Mouse (Mus musculus): ENCODE measurements around the gene Cmip. TPM values are rescaled to one million over a fixed set of nuclear protein-coding genes. Genes with fewer than 3 reads are reported as not detected.

Cmip gene
- total RNA-seq, 2 experiments from 2014 or later, result 288 to 289 TPM

- DNase-seq (ENCODE audit: extremely low spot score in 1 of 2, low spot score in 1 of 2), result no peak
These were observed 86.0 kb downstream of the Cmip start for GRCm38 (mm10) chr8:117342735-117343385.

GRCm38 (mm10) chr8:117343484-117343883 is 86.6 kb downstream of the Cmip start:
- no peak for DNase-seq (ENCODE audit: extremely low spot score in 1 of 2, low spot score in 1 of 2)

GRCm38 (mm10) chr8:117344899-117345298 is 88.0 kb downstream of the Cmip start:
- no peak for DNase-seq (ENCODE audit: extremely low spot score in 1 of 2, low spot score in 1 of 2)

- no peak for DNase-seq (ENCODE audit: extremely low spot score in 1 of 2, low spot score in 1 of 2)
These were observed 88.5 kb downstream of the Cmip start for GRCm38 (mm10) chr8:117345376-117345775.

- DNase-seq (ENCODE audit: extremely low spot score in 1 of 2, low spot score in 1 of 2), result no peak
These were observed 90.7 kb downstream of the Cmip start for GRCm38 (mm10) chr8:117347556-117347955.

- no peak for DNase-seq (ENCODE audit: extremely low spot score in 1 of 2, low spot score in 1 of 2)
These were observed 92.0 kb downstream of the Cmip start for GRCm38 (mm10) chr8:117348718-117349394.

- no peak for DNase-seq (ENCODE audit: extremely low spot score in 1 of 2, low spot score in 1 of 2)
These were observed 92.7 kb downstream of the Cmip start for GRCm38 (mm10) chr8:117349541-117349940.

- no peak for DNase-seq (ENCODE audit: extremely low spot score in 1 of 2, low spot score in 1 of 2)
These were observed 95.2 kb downstream of the Cmip start for GRCm38 (mm10) chr8:117352098-117352497.

GRCm38 (mm10) chr8:117355111-117355831 is 98.4 kb downstream of the Cmip start:
- no peak for DNase-seq (ENCODE audit: extremely low spot score in 1 of 2, low spot score in 1 of 2)

GRCm38 (mm10) chr8:117356109-117356672 is 99.3 kb downstream of the Cmip start:
- DNase-seq (ENCODE audit: extremely low spot score in 1 of 2, low spot score in 1 of 2), result no peak

- no peak for DNase-seq (ENCODE audit: extremely low spot score in 1 of 2, low spot score in 1 of 2)
These were observed 100.9 kb downstream of the Cmip start for GRCm38 (mm10) chr8:117357491-117358467.

- no peak for DNase-seq (ENCODE audit: extremely low spot score in 1 of 2, low spot score in 1 of 2)
These were observed 103.5 kb downstream of the Cmip start for GRCm38 (mm10) chr8:117360172-117360930.

GRCm38 (mm10) chr8:117361595-117362437 is 105.0 kb downstream of the Cmip start:
- DNase-seq (ENCODE audit: extremely low spot score in 1 of 2, low spot score in 1 of 2), result no peak

GRCm38 (mm10) chr8:117362438-117362726 is 105.5 kb downstream of the Cmip start:
- DNase-seq (ENCODE audit: extremely low spot score in 1 of 2, low spot score in 1 of 2), result no peak

- DNase-seq (ENCODE audit: extremely low spot score in 1 of 2, low spot score in 1 of 2), result no peak
These were observed 106.4 kb downstream of the Cmip start for GRCm38 (mm10) chr8:117363291-117363690.

- no peak for DNase-seq (ENCODE audit: extremely low spot score in 1 of 2, low spot score in 1 of 2)
These were observed 107.7 kb downstream of the Cmip start for GRCm38 (mm10) chr8:117364374-117365160.

GRCm38 (mm10) chr8:117366475-117366874 is 109.6 kb downstream of the Cmip start:
- no peak for DNase-seq (ENCODE audit: extremely low spot score in 1 of 2, low spot score in 1 of 2)

GRCm38 (mm10) chr8:117367441-117367840 is 110.6 kb downstream of the Cmip start:
- no peak for DNase-seq (ENCODE audit: extremely low spot score in 1 of 2, low spot score in 1 of 2)

All from layer of hippocampus, postnatal 25 days (tissue).